Mouse (Mus musculus) thymus, postnatal 4 days (tissue): ENCODE measurements around the gene Dyrk1a.
A peak's percentile ranks its signal among the peaks of the same experiment; 100 is the strongest.

Source experiments
- DNase-seq: peaks from one replicate; pipeline ENCODE4 v3.0.0; 2021

Gene Dyrk1a

DNA sequence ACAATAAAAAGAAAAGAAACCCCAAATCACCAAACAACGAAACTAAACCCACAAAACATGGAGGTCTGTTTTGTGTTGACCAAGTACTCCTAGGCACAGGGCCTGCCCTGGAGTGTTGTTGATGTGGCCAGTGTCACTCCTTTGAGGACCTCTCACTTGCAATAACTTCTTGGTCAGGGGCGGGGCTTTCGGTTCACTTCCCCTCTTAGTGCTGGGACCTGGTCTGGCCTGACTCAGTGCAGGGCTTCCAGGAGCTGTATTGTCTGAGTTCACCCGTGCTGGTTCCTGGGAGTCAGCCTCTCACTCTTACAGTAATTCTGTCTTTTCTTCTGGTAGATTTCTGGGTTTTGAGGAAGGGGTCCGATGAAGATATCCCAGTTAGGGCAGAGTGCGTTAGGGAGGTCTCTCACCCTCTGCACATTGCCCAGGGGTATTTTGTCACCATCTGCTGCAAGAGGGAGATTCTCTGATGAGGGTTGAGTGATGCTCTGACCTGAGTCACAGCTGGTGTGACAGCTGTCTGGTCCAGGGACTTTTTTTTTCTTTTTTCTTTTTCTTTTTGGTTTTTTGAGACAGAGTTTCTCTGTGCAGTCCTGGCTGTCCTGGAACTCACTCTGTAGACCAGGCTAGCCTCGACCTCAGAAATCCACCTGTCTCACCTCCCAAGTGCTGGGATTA, 150.8 kb downstream of the Dyrk1a start:
- DNase-seq, result no peak

DNA sequence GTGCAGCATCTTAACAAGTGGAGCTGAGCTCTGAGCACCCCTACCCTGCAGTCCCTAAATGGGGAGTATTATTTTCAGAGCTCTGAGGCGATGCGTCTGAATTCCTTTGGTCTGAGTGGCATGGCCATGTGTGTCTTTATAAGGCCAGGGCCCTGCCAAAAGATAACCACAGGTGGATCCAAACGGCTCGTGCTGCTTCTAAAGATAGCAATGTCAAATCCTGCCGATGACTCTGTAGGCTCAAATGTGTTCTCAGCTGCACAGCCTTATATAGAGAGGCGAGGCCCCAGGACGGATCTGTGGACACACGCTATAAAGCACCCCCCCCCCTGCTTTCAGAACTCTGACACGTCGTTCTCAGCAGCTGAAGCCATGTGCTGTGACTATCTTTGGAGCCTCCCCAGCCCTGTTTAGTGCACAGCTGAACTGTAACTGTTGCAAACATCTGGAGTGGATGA, 151.8 kb downstream of the Dyrk1a start:
- no peak for DNase-seq

DNA sequence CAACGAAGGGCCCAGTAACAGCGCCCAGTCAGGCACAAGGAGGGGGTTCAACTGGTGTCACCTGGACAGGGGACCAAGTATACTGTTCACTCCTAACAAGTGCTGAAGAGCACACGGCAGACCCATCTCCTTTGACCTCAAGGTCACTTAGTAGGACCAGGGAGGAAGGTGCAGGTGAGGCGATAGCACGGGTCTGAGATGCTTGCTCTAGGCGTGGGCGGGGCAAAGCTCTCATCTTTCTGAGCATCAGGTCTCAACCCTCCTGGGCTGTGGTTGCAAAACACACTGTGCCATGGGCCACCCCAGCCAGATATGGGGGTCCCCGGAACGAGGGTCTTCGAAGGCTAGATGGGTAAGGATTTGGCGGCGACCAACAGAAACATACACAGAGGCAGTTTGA, 153.1 kb downstream of the Dyrk1a start:
- peak; percentile 17 for DNase-seq

DNA sequence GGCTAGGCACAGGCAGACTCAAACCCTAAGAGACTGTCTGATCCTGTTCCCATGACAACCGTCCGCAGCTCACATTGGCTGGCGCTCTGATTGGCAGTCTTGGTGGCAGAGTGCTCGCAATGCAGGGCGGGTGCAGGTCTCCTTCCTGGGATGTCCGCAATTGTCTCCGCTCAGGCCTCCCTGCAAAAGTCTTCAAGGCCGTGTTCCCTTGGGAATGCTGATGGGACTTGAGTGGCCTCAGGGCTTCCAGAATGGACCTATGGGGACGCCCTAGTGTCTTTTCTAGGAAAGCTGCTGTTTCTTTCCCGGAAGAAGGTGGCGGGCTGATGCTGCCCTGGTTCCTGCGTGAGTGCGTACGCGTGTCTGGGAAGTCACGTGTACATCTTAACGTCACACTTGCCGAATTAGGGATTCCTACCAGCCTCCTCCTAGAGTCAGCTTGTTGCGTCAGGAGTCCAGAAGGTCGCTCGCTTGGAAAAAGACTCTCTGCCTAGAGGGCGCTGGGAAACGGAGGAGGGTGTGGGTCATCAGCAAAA, 154.3 kb downstream of the Dyrk1a start:
- peak; percentile 80 for DNase-seq

DNA sequence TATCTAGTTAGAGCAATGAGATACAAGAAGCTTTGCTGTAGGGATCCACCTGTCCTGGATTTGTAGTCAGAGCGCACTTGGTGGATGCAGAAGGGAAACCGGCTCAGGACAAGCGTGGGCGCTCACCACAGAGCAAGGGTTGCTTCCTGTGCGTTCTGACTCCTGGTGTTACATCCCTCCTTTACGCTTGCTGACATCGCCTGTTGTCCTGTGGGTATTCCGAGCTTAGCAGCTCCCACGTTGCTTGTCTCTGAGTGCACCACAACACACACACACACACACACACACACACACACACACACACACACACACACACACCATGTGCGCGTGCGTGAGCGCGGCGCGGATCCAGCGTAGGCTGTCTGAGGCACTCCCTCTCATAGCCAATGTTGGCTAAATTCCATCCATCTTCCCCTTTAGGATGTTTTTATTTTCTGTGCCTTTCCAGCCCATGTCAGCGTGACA, 155.0 kb downstream of the Dyrk1a start:
- peak; percentile 36 for DNase-seq

DNA sequence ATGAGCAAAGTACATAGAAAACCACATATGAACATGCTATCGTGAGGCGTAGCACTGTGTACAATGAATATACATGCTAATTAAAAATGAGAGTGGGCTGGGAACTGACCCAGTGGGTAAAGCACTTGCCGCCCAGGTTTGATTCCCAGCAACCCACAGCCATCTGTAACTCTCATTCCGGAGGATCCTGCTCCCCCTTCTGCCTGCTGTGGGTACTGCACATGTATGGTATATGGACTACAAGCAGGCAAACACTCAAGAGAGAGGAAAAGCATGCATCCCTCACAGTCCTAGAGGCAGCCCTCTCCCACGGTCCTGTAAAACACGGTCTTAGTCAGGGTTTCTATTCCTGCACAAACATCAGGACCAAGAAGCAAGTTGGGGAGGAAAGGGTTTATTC, 159.4 kb downstream of the Dyrk1a start:
- DNase-seq, result no peak

DNA sequence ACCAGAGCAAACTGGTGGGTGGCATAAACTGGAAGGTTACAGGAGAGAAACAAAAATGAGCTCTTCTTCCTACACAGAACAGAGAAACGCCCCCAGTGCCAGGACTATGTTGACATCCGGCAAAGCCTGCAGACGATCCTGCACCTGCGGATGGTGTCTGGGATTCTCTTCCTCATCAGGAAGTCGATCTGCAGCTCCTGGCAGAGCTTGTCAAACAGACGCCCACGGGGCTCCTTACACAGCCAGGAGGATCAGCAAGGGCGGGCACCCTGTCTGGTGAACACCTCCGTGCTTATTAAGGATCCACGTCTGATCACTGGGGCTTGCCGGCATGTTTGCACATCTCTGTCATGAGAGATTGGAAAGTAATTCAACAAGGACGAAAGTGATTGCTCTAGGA, 161.2 kb downstream of the Dyrk1a start:
- DNase-seq, result no peak

DNA sequence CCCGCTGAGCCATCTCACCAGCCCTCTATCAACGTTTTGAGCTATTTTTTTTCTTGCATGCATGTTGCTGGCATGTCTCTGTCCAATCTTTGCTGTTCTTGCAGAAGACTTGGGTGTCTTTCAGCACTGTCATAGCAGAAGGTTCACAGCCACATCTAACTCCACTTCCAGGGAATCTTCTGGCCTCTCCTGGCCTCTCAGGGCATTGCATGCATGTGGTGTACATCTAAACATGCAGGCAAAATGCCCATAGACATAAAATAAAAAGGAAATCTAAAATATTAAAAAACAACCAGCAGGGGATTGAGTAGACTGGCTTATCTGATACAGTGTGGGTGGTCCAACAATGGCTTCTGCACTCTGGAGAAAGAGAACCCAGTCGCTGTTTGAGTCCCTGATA, 165.7 kb downstream of the Dyrk1a start:
- no peak for DNase-seq

DNA sequence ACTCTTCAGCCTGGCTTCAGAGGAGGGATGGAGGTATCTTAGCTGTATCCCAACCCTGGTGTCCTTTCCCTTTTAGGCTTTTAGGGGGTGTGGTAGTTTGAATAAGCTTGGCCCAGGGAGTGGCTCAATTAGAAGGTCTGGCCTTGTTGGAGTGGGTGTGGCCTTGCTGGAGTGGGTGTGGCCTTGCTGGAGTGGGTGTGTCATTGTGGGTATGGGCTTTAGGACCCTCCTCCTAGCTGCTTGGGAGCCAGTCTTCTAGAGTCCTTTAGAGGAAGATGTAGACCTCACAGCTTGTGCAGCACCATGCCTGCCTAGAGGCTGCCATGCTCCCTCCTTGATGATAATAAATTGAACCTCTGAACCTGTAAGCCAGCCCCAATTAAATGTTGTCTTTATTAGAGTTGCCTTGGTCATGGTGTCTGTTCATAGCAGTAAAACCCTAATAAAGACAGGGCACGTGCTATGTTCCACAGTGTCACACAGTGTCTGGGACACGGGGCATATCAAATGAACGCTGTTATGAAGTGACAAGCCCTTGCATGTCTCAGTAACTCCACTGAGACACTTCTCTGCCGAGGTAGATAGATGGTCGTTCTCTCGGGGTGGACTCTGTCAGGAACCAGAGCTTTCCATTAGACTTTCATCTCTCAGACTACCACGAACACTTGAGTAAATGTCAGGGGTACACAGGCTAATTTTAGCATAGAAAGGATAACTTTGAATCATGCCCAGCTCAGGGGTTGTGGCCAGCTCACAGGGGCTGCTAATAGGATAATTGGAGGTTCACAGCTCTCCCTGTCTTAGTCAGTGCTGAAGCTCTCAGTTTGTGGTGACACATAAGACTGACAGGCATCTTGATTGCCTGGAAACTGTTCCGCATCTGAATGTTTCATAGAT, 166.9 kb downstream of the Dyrk1a start:
- DNase-seq, result no peak

DNA sequence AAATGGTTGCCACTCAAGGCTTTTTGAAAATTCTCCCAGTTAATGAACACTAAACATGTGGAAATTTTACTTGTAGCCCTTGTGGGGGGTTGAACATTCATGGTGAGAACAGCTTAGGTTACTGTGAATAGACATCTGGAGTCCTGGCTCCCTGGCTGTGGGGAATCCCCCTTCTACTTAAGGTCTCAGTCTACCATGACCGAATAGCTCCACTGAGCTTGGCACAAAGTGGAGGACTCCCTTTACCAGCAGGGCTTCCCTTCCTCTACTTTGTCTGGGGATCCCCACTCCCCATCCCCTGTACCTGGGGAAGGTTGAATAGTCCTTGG, 167.5 kb downstream of the Dyrk1a start:
- DNase-seq, result no peak

DNA sequence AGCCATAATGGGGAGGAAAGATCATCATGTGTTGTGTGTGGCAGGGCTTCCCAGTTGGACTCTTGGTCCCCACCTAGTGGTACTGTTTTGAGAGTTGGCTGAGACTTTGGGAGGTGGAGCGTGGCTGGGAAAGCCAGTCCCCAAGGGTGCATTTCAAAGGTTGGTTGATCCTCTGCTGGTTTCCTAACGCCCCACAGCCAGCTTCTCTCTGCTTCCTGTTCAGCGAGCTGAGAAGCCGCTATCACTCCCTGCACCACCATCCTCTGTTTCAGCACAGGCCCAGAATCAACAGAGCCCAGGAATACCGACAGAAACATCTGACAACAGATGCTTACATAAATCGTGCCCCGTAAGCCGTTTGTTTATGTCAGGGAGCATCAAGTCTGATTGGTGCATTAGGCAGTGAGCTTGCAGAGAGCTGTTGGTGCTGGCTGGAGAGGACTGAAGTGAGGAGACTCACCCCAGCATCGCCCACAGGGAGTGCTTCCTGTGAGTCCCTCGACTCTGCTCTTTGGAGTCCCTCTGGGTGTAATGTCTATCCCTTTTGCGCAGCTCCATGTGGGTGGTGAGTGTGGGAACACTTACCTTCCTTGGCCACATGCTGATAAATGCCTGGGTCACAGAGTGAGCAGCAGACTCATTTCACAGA, 174.2 kb downstream of the Dyrk1a start:
- peak; percentile 28 for DNase-seq

DNA sequence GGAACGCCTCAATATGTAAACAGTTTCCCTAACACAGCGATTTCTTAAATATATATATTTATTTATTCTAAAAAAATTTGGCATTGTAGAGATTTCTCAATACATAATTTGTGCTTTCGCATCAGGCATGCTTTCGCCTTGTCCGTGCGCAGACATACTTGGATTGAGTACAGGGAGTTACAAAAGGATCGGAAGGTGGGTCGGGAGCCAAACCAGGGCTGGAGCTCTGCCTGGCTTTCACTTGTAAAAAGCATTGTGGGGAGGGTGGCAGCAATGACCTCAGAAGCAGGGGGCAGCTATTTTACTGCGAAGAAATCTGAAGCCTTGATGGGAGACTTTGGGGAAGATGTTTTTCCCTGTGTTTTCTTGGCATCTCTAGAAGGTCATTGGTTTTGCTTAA, 175.2 kb downstream of the Dyrk1a start:
- no peak for DNase-seq
